Comparison of ENCODE assay signal across 8 mouse cellular contexts in genomic region chr19:42380321-42380980, GRCm38 (mm10). TPM values are rescaled to one million over a fixed set of nuclear protein-coding genes. Genes with fewer than 3 reads are reported as not detected.
DNase-seq lines count a peak whose midpoint lies in the region; ATAC-seq and TF ChIP-seq lines count a peak whose summit lies in the region.

No protein-coding gene starts in this region.

- H3K9me3 ChIP-seq in lung, embryonic 15.5 days, result no peaks in the 10 kb centered on the region
- H3K9me3 ChIP-seq in limb, embryonic 11.5 days (ENCODE audit: control insufficient read depth, low read length), result no peaks in the 10 kb centered on the region

- H3K4me3 ChIP-seq in cerebellum, adult 2 months (replicated peaks; ENCODE audit: insufficient read depth, low read depth, low read length), result peak overlapping the region; percentile 21
- H3K4me3 ChIP-seq in lung, embryonic 15.5 days, result 0 out of 2 replicates have a peak overlapping the region, but pooled peaks have one; percentile 3
- H3K4me3 ChIP-seq in limb, embryonic 11.5 days (ENCODE audit: low read depth, low read length), result peak overlapping the region; percentile 20

- peaks cover 6% of the 10 kb centered on the region for H3K4me1 ChIP-seq in cerebellum, adult 2 months (ENCODE audit: control insufficient read depth, insufficient read depth, low read length)
- H3K4me1 ChIP-seq in lung, embryonic 15.5 days, result no peaks in the 10 kb centered on the region
- H3K4me1 ChIP-seq in limb, embryonic 11.5 days (ENCODE audit: control insufficient read depth, insufficient read depth, low read length), result peaks cover 4% of the 10 kb centered on the region; the same call in 1 of the 2 replicates

- no peaks in the 10 kb centered on the region for H3K36me3 ChIP-seq in lung, embryonic 15.5 days
- H3K36me3 ChIP-seq in limb, embryonic 11.5 days (ENCODE audit: control insufficient read depth, insufficient read depth, low read length), result no peaks in the 10 kb centered on the region

- no peak for TF ChIP-seq POLR2A in cerebellum, adult 2 months (IDR thresholded peaks at IDR 0.05; ENCODE audit: borderline replicate concordance, insufficient read depth, low read length)

- peak overlapping the region; percentile 31; the same call in 1 of the 2 replicates for H3K4me2 ChIP-seq in lung, embryonic 15.5 days
- H3K4me2 ChIP-seq in limb, embryonic 11.5 days (ENCODE audit: low read depth, severe bottlenecking), result peak overlapping the region; percentile 56

- H3K9ac ChIP-seq in lung, embryonic 15.5 days, result no peak overlapping the region
- H3K9ac ChIP-seq in limb, embryonic 11.5 days (ENCODE audit: low read length), result no peak overlapping the region

- no peak for TF ChIP-seq CTCF in cerebellum, adult 2 months (IDR thresholded peaks at IDR 0.05; ENCODE audit: borderline replicate concordance, insufficient read depth, low read depth, low read length)

- no peaks in the 10 kb centered on the region for H3K27me3 ChIP-seq in cerebellum, adult 2 months (ENCODE audit: control insufficient read depth, insufficient read depth, low read length)
- peaks cover 42% of the 10 kb centered on the region for H3K27me3 ChIP-seq in lung, embryonic 15.5 days
- peaks cover 31% of the 10 kb centered on the region for H3K27me3 ChIP-seq in limb, embryonic 11.5 days (ENCODE audit: control insufficient read depth, insufficient read depth, low read length)

- 16% methylated on average over 25 of the region's 26 CpGs for WGBS in cerebellum, adult 2 months
- WGBS in lung, embryonic 15.5 days, result 2% methylated on average over 26 of the region's 26 CpGs
- WGBS in limb, embryonic 11.5 days, result under 1% methylated on average over 23 of the region's 26 CpGs

- DNase-seq in cerebellum, adult 2 months, result peak; percentile 8 to 15
- DNase-seq in cerebellum, adult 9-10 months, result no peak
- no peak for DNase-seq in lung, adult 18-20 months
- peak; percentile 44 for DNase-seq in limb, embryonic 11.5 days (ENCODE audit: low spot score)
- DNase-seq in right cerebral cortex, adult 2 months (ENCODE audit: low spot score in 2 of 2), result peak; percentile 39 to 53
- DNase-seq in adrenal gland, postnatal 4 days (ENCODE audit: low spot score in 2 of 2), result no peak
- no peak for DNase-seq in natural killer cell, adult 2 months (ENCODE audit: low spot score in 2 of 2)

- ATAC-seq in lung, embryonic 15.5 days (ENCODE audit: borderline replicate concordance, extremely low read depth, low FRiP score, low TSS enrichment), result no peak
- no peak for ATAC-seq in limb, embryonic 11.5 days (ENCODE audit: insufficient number of reproducible peaks, low FRiP score, low TSS enrichment, low read depth)

- H3K27ac ChIP-seq in cerebellum, adult 2 months (ENCODE audit: insufficient read depth, low read length), result no peak overlapping the region
- H3K27ac ChIP-seq in lung, embryonic 15.5 days, result no peak overlapping the region
- H3K27ac ChIP-seq in limb, embryonic 11.5 days (replicated peaks; ENCODE audit: low read depth, low read length), result no peak overlapping the region

RNA-seq across cellular contexts. Expression of gene Crtac1, which starts 51.1 kb away (rescaled TPM):
- 22.8 and 30.2 TPM in 2 replicates for polyA plus RNA-seq in cerebellum, adult 2 months (2012; rRNA removed)
- 1.4 and 2.0 TPM in 2 replicates for polyA plus RNA-seq in lung, embryonic 15.5 days (2015; fragmentation: Nextera tagmentation; extraction: Ambion mirVana)
- 1.2 and 1.7 TPM in 2 replicates for polyA plus RNA-seq in limb, embryonic 11.5 days (2014; fragmentation: Nextera tagmentation; extraction: Ambion mirVana)
- 1 to 10 TPM; 2.6 to 3.9 TPM for total RNA-seq in adrenal gland, postnatal 4 days (2021)

Comparison
In these comparisons a context has a peak if more than half of its experiments do, and no peak if none do; other contexts are left out.
1. DNase-seq: peak in cerebellum, adult 2 months (2 of 2), limb, embryonic 11.5 days (single experiment) and right cerebral cortex, adult 2 months (2 of 2); none in cerebellum, adult 9-10 months (single experiment), lung, adult 18-20 months (0 of 2), adrenal gland, postnatal 4 days (0 of 2) and natural killer cell, adult 2 months (0 of 2).
2. Peak in every context shown above with its lines, with median percentiles within 50 percentile points of each other: H3K4me3 ChIP-seq.